Mouse (Mus musculus): ENCODE data around the gene Smad3.

DNA sequence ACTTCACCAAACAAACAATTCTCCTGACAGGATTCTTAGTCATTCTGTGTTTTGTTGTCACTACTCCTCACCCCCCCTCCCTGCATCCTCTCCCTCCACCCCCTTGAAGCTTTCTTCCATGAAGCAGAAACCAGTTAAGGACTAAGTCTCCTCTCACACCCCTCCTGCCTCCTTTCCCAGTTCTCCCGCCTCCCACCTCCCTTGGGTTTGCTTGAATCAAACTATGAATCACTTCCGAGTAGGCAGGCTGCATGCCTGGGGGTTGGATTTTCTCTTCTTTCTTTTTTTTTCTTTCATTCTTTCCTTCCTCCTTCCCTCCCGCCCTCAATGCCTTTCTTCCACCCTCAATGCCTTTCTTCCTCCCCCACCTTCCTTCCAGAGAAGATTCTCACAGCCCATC is 80.2 kb downstream of the Smad3 start:
- no peak for TF ChIP-seq CTCF (IDR thresholded peaks at IDR 0.05)
- no peak for TF ChIP-seq EP300 (IDR thresholded peaks at IDR 0.05)
